Mouse (Mus musculus): ENCODE measurements at regions not wholly inside any gene's neighbourhood (a gene's known extent, or its start where the extent isn't known, plus 50 kb on each side); places are given as distances from the start of the nearest gene placed in this dataset.

DNA sequence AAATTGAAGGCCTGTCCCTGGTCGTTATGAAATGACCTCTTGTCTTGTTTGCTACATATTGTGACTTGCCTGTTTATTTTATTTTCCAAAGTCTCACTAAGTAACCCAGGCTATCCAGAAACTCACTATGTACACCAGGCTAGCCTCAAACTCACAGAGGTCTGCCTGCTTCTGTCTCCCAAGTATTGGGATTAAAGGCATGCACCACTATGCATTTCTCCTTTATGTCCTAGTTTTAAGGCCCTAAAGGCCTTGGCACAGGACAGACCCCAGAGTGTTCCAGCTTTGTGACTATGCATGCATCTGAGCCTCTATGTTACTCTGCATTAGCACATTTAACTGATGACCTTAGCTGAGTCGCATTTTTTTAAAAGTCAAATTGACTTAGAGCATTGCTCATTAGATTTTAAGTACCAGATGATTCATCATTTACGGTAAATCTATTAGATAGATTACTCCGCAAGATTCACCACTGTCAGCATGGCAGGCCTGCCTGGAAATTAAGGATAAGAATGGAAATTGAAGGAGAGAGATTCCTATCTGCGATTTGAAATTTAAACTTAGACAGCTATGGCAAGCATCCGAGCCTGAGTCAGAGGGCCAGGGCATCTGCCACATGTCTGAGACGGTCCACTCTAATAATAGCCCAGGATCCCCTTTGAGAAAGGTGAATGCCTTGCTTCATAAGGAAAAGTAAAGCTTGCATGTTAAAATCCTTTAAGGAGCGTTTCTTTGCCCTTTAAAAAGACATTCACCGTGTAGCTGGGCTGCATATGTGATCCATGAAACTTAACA, 78.0 kb upstream of the Otud4 start:
- Histone ChIP-seq H3K4me3 (ENCODE audit: insufficient read depth, low read length) (peak overlapping the region; percentile 40), H3K27ac (ENCODE audit: insufficient read depth, low read depth, low read length) (peak overlapping the region; percentile 53), H3K4me1 (ENCODE audit: control insufficient read depth, insufficient read depth, low read length) (peaks cover 15% of the 10 kb centered on the region)
- no peak for TF ChIP-seq CTCF (IDR thresholded peaks at IDR 0.05; ENCODE audit: low read depth, low read length)
- no peak for TF ChIP-seq POLR2A (IDR thresholded peaks at IDR 0.05; ENCODE audit: borderline replicate concordance, low read depth, low read length)

DNA sequence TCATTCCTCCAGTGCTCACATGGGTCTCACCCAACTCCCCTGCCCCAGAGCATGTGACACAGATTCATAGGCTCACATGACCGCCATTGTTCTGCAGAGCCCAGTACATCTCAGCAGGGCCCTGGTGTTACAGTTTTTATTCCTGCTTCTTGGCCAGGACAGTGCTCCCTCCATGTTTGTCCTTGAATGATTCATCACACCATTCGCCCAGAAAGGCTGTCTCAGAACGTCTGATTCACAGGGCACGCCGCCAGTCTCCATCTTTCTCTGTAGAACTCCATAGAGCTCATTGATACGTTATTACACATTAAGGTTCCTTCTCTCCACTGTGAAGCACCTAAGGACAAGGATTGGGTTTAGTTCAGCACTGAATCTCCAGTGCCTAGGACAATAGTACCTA, 79.9 kb upstream of the Otud4 start:
- no peak for TF ChIP-seq CTCF (IDR thresholded peaks at IDR 0.05; ENCODE audit: low read depth, low read length)
- no peak for TF ChIP-seq POLR2A (IDR thresholded peaks at IDR 0.05; ENCODE audit: borderline replicate concordance, low read depth, low read length)
- Histone ChIP-seq H3K4me3 (ENCODE audit: insufficient read depth, low read length) (no peak overlapping the region), H3K27ac (ENCODE audit: insufficient read depth, low read depth, low read length) (no peak overlapping the region), H3K4me1 (ENCODE audit: control insufficient read depth, insufficient read depth, low read length) (peaks cover 15% of the 10 kb centered on the region)

DNA sequence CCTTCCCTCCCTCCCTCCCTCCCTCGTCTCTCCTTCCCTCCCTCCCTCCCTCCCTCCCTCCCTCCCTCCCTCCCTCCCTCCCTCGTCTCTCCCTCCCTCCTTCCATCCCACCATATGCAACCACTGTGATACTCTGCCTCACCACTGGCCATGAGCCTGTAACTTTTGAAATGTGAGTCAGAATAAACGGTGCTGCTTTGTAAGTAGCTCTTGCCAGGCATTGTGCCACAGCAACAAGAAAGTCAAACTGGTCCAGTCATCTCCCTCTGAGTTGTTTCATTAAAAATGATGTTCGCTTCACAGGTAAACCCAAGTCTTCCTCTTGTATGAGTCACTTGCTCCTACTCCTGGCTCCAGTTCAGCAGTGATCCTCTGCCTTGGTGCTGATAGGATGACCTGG, 85.1 kb upstream of the Otud4 start:
- Histone ChIP-seq H3K27ac (ENCODE audit: insufficient read depth, low read depth, low read length) (no peak overlapping the region), H3K4me3 (ENCODE audit: insufficient read depth, low read length) (no peak overlapping the region), H3K4me1 (ENCODE audit: control insufficient read depth, insufficient read depth, low read length) (0 out of 2 replicates have a peak, but pooled peaks cover under 1% of the 10 kb centered on the region)
- TF ChIP-seq POLR2A (IDR thresholded peaks at IDR 0.05; ENCODE audit: borderline replicate concordance, low read depth, low read length) (no peak), CTCF (IDR thresholded peaks at IDR 0.05; ENCODE audit: low read depth, low read length) (no peak)

DNA sequence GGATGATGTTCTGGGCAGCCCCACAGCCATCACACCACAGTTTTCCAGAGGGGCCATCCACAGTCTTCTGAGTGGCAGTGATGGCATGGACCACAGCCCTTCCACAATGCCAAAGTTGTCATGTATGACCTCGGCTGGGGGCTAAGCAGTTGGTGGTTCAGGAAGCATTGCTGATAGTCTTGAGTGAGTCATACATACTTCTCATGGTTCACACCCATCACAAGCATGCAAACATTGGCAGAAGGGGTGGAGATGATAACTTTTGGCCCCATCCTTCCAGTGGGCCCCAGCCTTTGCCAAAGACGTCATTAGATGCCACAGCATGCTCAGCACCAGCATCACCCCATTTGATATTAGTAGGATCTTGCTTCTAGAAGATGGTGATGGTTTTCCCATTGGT, 89.3 kb upstream of the Otud4 start:
- H3K4me3 ChIP-seq (ENCODE audit: insufficient read depth, low read length) = no peak overlapping the region
- TF ChIP-seq CTCF (IDR thresholded peaks at IDR 0.05; ENCODE audit: low read depth, low read length) (no peak), POLR2A (IDR thresholded peaks at IDR 0.05; ENCODE audit: borderline replicate concordance, low read depth, low read length) (no peak)
- no peaks in the 10 kb centered on the region for H3K4me1 ChIP-seq (ENCODE audit: control insufficient read depth, insufficient read depth, low read length)
- no peak overlapping the region for H3K27ac ChIP-seq (ENCODE audit: insufficient read depth, low read depth, low read length)

GRCm38 (mm10) chr8:79548156-79548555, 91.3 kb upstream of the Otud4 start:
- Histone ChIP-seq H3K4me3 (ENCODE audit: insufficient read depth, low read length) (no peak overlapping the region), H3K4me1 (ENCODE audit: control insufficient read depth, insufficient read depth, low read length) (no peaks in the 10 kb centered on the region), H3K27ac (ENCODE audit: insufficient read depth, low read depth, low read length) (no peak overlapping the region)
- TF ChIP-seq POLR2A (IDR thresholded peaks at IDR 0.05; ENCODE audit: borderline replicate concordance, low read depth, low read length) (no peak), CTCF (IDR thresholded peaks at IDR 0.05; ENCODE audit: low read depth, low read length) (no peak)

DNA sequence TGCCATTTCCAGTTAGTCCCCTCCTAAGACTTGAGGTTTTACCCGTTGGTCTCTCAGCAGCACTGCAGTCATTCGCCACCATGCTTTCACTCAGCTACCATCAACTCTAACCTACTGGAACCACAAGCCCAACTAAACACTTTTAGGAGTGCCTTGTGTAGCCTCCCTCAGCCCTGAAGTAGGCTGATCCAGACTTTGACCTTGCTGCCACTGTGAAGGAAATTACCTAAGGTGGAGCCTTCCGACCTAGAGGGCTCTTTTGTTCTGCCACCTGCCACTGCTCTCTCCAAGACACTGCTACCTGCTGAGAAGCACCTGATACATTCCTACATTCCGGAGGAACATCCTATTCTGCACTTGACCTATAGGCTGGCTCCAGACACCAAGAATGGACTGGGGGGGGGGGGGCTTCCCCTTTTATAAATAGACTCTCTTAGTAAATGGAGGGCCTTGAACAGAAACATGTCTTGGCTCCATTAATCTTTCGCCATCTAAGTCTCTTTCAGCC, 93.5 kb upstream of the Otud4 start:
- Histone ChIP-seq H3K4me3 (ENCODE audit: insufficient read depth, low read length) (no peak overlapping the region), H3K27ac (ENCODE audit: insufficient read depth, low read depth, low read length) (no peak overlapping the region), H3K4me1 (ENCODE audit: control insufficient read depth, insufficient read depth, low read length) (no peaks in the 10 kb centered on the region)
- TF ChIP-seq POLR2A (IDR thresholded peaks at IDR 0.05; ENCODE audit: borderline replicate concordance, low read depth, low read length) (no peak), CTCF (IDR thresholded peaks at IDR 0.05; ENCODE audit: low read depth, low read length) (no peak)

- no peak overlapping the region for H3K27ac ChIP-seq (ENCODE audit: insufficient read depth, low read depth, low read length)
- H3K4me1 ChIP-seq (ENCODE audit: control insufficient read depth, insufficient read depth, low read length) = no peaks in the 10 kb centered on the region
- no peak for TF ChIP-seq POLR2A (IDR thresholded peaks at IDR 0.05; ENCODE audit: borderline replicate concordance, low read depth, low read length)
- no peak for TF ChIP-seq CTCF (IDR thresholded peaks at IDR 0.05; ENCODE audit: low read depth, low read length)
- H3K4me3 ChIP-seq (ENCODE audit: insufficient read depth, low read length) = no peak overlapping the region
Measured at GRCm38 (mm10) chr8:79542461-79542860, 97.0 kb upstream of the Otud4 start.

GRCm38 (mm10) chr8:79540053-79540452, 99.4 kb upstream of the Otud4 start:
- Histone ChIP-seq H3K4me3 (ENCODE audit: insufficient read depth, low read length) (no peak overlapping the region), H3K27ac (ENCODE audit: insufficient read depth, low read depth, low read length) (no peak overlapping the region), H3K4me1 (ENCODE audit: control insufficient read depth, insufficient read depth, low read length) (no peaks in the 10 kb centered on the region)
- TF ChIP-seq CTCF (IDR thresholded peaks at IDR 0.05; ENCODE audit: low read depth, low read length) (no peak), POLR2A (IDR thresholded peaks at IDR 0.05; ENCODE audit: borderline replicate concordance, low read depth, low read length) (no peak)

- no peaks in the 10 kb centered on the region for H3K4me1 ChIP-seq (ENCODE audit: control insufficient read depth, insufficient read depth, low read length)
- H3K4me3 ChIP-seq (ENCODE audit: insufficient read depth, low read length) = no peak overlapping the region
- TF ChIP-seq POLR2A (IDR thresholded peaks at IDR 0.05; ENCODE audit: borderline replicate concordance, low read depth, low read length) = no peak
- no peak for TF ChIP-seq CTCF (IDR thresholded peaks at IDR 0.05; ENCODE audit: low read depth, low read length)
- H3K27ac ChIP-seq (ENCODE audit: insufficient read depth, low read depth, low read length) = no peak overlapping the region
Measured at GRCm38 (mm10) chr8:79534271-79534889, 105.0 kb upstream of the Otud4 start.

- Histone ChIP-seq H3K27ac (ENCODE audit: insufficient read depth, low read depth, low read length) (no peak overlapping the region), H3K4me1 (ENCODE audit: control insufficient read depth, insufficient read depth, low read length) (no peaks in the 10 kb centered on the region)
Measured at GRCm38 (mm10) chr8:79529556-79529955, 109.9 kb upstream of the Otud4 start.

More at GRCm38 (mm10) chr8:79529556-79529955, 109.9 kb upstream of the Otud4 start:
- H3K4me3 ChIP-seq (ENCODE audit: insufficient read depth, low read length) = no peak overlapping the region
- TF ChIP-seq POLR2A (IDR thresholded peaks at IDR 0.05; ENCODE audit: borderline replicate concordance, low read depth, low read length) = no peak
- peak; percentile 52; the same call in 1 of the 2 replicates for TF ChIP-seq CTCF (IDR thresholded peaks at IDR 0.05; ENCODE audit: low read depth, low read length)
